Mouse (Mus musculus) liver, embryonic 14.5 days (tissue): Measurements from ENCODE around the gene Gm1604a. TPM values are rescaled to one million over a fixed set of nuclear protein-coding genes. Genes with fewer than 3 reads are reported as not detected.
"Not testable (repeated sequence)": the region's sequence is repeated elsewhere in the genome, so short reads cannot be mapped to it uniquely, and the experiment has no call there.

Experiments used
- ATAC-seq: fragments of 200-750 bp; cut with Nextera tagmentation; 2 replicates; pipeline ENCODE4 v1.8.0; 2017; ENCODE audit warnings: moderate number of reproducible peaks, mild to moderate bottlenecking, moderate library complexity; ENCODE audit not compliant: insufficient read depth
- DNase-seq, 3 experiments: peaks; one replicate each; pipeline ENCODE4 v3.0.0-alpha.2; 2012 to 2013; ENCODE audit warnings: low read depth in 3 of 3, low spot score in 3 of 3
- H3K27ac ChIP-seq: fragments of 300-500 bp; sonication (generic); 2 replicates; pipeline ENCODE4 v1.5.1; 2014; ENCODE audit warnings: moderate library complexity, mild to moderate bottlenecking, control low read depth, inconsistent platforms
- H3K27me3 ChIP-seq: fragments of 300-500 bp; sonication (generic); 2 replicates; pipeline ENCODE4 v1.6.1; 2014; ENCODE audit warnings: mild to moderate bottlenecking, low read length, moderate library complexity; ENCODE audit not compliant: control insufficient read depth, insufficient read depth
- H3K36me3 ChIP-seq: fragments of 300-500 bp; sonication (generic); replicated peaks from 2 replicates; pipeline ENCODE4 v1.6.1; 2014; ENCODE audit warnings: low read depth; ENCODE audit not compliant: control insufficient read depth, insufficient read depth
- H3K4me1 ChIP-seq, 2 experiments: fragments of 200-500 bp in 1 of 2; fragments of 300-500 bp in 1 of 2; sonication (generic) in 1 of 2; replicated peaks; 2 replicates each; pipeline ENCODE4 v1.6.1; 2012 to 2014; ENCODE audit warnings: antibody characterized with exemption in 1 of 2, inconsistent platforms in 1 of 2, low read length in 1 of 2; ENCODE audit not compliant: control insufficient read depth in 2 of 2, insufficient read depth in 2 of 2
- H3K4me2 ChIP-seq: fragments of 300-500 bp; sonication (generic); 2 replicates; pipeline ENCODE4 v1.6.1; 2014; ENCODE audit warnings: low read depth, mild to moderate bottlenecking, control low read depth, moderate library complexity
- H3K4me3 ChIP-seq, 2 experiments: fragments of 200-500 bp in 1 of 2; fragments of 300-500 bp in 1 of 2; sonication (generic) in 1 of 2; 2 replicates each; pipeline ENCODE4 v1.5.1; 2012 to 2014; ENCODE audit warnings: low read depth in 2 of 2, low read length in 2 of 2, mild to moderate bottlenecking in 2 of 2, control low read depth in 1 of 2, inconsistent platforms in 1 of 2, moderate library complexity in 1 of 2; ENCODE audit not compliant: insufficient read depth in 1 of 2
- H3K9ac ChIP-seq: fragments of 300-500 bp; sonication (generic); replicated peaks from 2 replicates; pipeline ENCODE4 v1.6.1; 2014; ENCODE audit warnings: mild to moderate bottlenecking, control low read depth, moderate library complexity
- H3K9me3 ChIP-seq: fragments of 300-500 bp; sonication (generic); 2 replicates; pipeline ENCODE4 v1.6.1; 2016; ENCODE audit warnings: low read length, mixed read lengths; ENCODE audit not compliant: control insufficient read depth
- CTCF ChIP-seq: IDR thresholded peaks from 2 replicates; pipeline ENCODE4 v1.5.1; 2016; ENCODE audit warnings: antibody characterized with exemption, low read depth, control low read depth
- WGBS: fragments of 180-500 bp; shearing (Covaris S2); extraction: QIAGEN DNeasy Blood & Tissue Kit; methylation state at CpG from one replicate; pipeline ENCODE4 v1.1.7; 2014; ENCODE audit not compliant: insufficient replicate concordance; 5-methylcytosine and 5-hydroxymethylcytosine counted together
- polyA plus RNA-seq, 2 experiments: library from polyadenylated mRNA; depleted of rRNA in 1 of 2; stranded (reverse) in 1 of 2; unstranded in 1 of 2; fragments of >200 nt; fragmentation: Nextera tagmentation in 1 of 2; extraction: Ambion mirVana in 1 of 2; gene quantifications; 2 replicates each; pipeline versions ENCODE4 v1.2.1 to v1.2.3; 2012 to 2014

Gene Gm1604a
- polyA plus RNA-seq, 2 experiments, result 0.14 TPM; not detected in 1

- TF ChIP-seq CTCF, result peak; percentile 58
- 43% methylated on average over 3 of the region's 3 CpGs for WGBS
- not testable (repeated sequence) for ATAC-seq
Measured at GRCm38 (mm10) chr17:7074494-7074893, 49.1 kb downstream of the Gm1604a start.

GRCm38 (mm10) chr17:7075519-7075918 lies 50.2 kb downstream of the Gm1604a start:
- H3K4me3 ChIP-seq, ATAC-seq, H3K4me2 ChIP-seq, DNase-seq, H3K4me1 ChIP-seq, H3K36me3 ChIP-seq, H3K27me3 ChIP-seq, H3K27ac ChIP-seq, H3K9me3 ChIP-seq, H3K9ac ChIP-seq: not testable (repeated sequence)
- WGBS, result 34% methylated on average over 5 of the region's 6 CpGs

More at GRCm38 (mm10) chr17:7074494-7074893, 49.1 kb downstream of the Gm1604a start:
- not testable (repeated sequence) for H3K36me3 ChIP-seq, H3K9me3 ChIP-seq, H3K4me1 ChIP-seq, H3K4me2 ChIP-seq, DNase-seq, H3K9ac ChIP-seq, H3K4me3 ChIP-seq, H3K27ac ChIP-seq, H3K27me3 ChIP-seq

GRCm38 (mm10) chr17:7079558-7079957 lies 54.2 kb downstream of the Gm1604a start:
- H3K4me3 ChIP-seq, H3K4me2 ChIP-seq, H3K4me1 ChIP-seq, H3K27me3 ChIP-seq, H3K9ac ChIP-seq, H3K36me3 ChIP-seq, DNase-seq, H3K27ac ChIP-seq, ATAC-seq, H3K9me3 ChIP-seq: not testable (repeated sequence)
- WGBS, result 0% methylated on average over 1 of the region's 4 CpGs
- peak; percentile 39; the same call in 1 of the 2 replicates for TF ChIP-seq CTCF

DNA sequence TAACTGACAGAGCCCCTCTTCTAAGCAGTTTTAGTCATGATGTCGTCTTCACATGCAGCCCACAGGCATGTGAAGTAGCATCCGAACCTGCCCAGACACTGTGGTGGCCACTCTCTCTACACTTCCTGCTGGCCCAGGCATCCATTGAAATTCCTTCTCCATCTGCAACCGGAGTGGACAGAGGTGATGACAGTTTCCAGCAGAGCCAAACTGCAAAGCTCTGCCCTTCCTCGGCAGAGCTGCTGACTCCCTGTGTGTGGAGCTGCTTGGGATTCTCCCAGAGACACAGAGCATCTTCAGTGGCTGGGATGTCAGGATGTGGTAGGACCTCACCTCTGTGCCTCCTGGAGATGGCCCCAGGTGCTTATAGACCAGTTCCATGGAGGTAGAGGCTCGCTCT lies 59.2 kb downstream of the Gm1604a start:
- ATAC-seq, H3K4me2 ChIP-seq, H3K9ac ChIP-seq, H3K27me3 ChIP-seq, H3K9me3 ChIP-seq, H3K36me3 ChIP-seq, DNase-seq, H3K4me1 ChIP-seq, H3K4me3 ChIP-seq, H3K27ac ChIP-seq: not testable (repeated sequence)
- no CpG with 5 or more reads among the region's 5 CpGs for WGBS

GRCm38 (mm10) chr17:7085469-7086168 lies 60.3 kb downstream of the Gm1604a start:
- not testable (repeated sequence) for H3K9ac ChIP-seq, H3K27ac ChIP-seq, H3K4me1 ChIP-seq, H3K9me3 ChIP-seq, H3K36me3 ChIP-seq, ATAC-seq, DNase-seq, H3K4me2 ChIP-seq, H3K27me3 ChIP-seq, H3K4me3 ChIP-seq
- no CpG with 5 or more reads among the region's 12 CpGs for WGBS

GRCm38 (mm10) chr17:7086836-7087235 lies 61.5 kb downstream of the Gm1604a start:
- H3K27me3 ChIP-seq, H3K4me1 ChIP-seq, H3K27ac ChIP-seq, H3K9me3 ChIP-seq, H3K4me3 ChIP-seq, ATAC-seq, H3K4me2 ChIP-seq, H3K9ac ChIP-seq, H3K36me3 ChIP-seq, DNase-seq: not testable (repeated sequence)
- 59% methylated on average over 4 of the region's 8 CpGs for WGBS

GRCm38 (mm10) chr17:7097835-7098519 lies 72.6 kb downstream of the Gm1604a start:
- not testable (repeated sequence) for H3K4me3 ChIP-seq, H3K9ac ChIP-seq, H3K36me3 ChIP-seq, H3K27ac ChIP-seq, ATAC-seq, DNase-seq, H3K4me1 ChIP-seq, H3K4me2 ChIP-seq, H3K27me3 ChIP-seq, H3K9me3 ChIP-seq
- no CpG with 5 or more reads among the region's 12 CpGs for WGBS

DNA sequence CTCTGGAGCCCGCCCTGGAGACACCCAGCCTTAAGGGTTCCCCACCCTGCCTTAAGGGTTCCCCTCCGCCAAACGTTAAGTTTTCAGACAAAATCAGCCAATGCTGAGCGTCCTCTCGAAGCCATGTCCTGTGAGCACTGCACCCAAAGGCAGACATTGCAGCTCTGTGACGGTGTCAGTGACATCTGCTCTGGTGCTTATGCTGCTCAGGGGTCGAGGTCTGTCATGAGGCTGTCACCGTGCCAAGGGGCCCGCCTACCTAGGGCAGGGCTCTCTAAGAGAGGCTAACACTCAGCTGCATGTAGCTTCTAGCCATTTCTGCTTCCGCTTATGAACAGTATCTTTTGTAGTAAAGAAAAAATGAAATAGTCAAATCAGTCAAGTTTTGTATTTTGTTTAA lies 73.7 kb downstream of the Gm1604a start:
- H3K9me3 ChIP-seq, H3K4me2 ChIP-seq, DNase-seq, H3K9ac ChIP-seq, H3K4me3 ChIP-seq, H3K36me3 ChIP-seq, H3K27ac ChIP-seq, ATAC-seq, H3K27me3 ChIP-seq, H3K4me1 ChIP-seq: not testable (repeated sequence)
- 51% methylated on average over 5 of the region's 10 CpGs for WGBS
